Comparison of ENCODE assay signal across 14 mouse cellular contexts in the genomic region with DNA sequence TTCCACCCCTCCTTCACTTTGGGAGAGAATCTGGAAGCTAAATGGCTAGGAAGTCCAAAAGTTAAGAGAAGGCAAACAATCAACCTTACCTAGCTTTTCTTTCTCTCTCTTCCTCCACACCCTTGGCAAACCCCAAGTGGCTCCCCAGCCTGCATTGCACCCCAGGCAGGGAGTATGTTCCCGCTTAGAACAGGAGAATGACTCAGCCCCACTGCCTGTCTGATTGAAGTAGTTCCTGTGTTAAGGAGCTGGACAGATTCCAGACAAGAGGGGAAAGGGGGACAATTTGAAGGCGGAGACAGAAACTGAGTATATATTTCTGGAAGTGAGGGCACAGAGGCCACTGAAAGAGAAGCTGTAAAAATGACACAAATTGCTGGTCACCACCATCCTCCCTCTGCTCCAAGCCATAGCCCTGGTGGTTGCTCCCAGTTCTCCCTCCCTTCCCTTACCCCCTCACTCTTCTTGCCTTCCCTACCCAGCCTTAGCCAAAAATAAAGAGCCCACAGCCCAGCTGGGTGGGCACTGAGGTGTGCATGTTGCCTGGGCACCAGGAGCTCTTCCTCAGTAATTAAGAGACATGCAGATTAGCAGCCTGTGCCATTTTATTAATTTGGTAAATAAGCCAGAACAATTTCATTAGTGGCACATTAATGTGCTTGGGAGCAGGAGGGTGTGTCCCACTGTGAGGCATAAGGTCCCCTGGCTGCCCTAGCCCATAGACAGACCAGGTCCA. TPM values are rescaled to one million over a fixed set of nuclear protein-coding genes. Genes with fewer than 3 reads are reported as not detected.
DNase-seq lines count a peak whose midpoint lies in the region; ATAC-seq and TF ChIP-seq lines count a peak whose summit lies in the region.
"Had no signal": no experiment of that assay in that cellular context is flagged by ENCODE, and none has a peak within 500 bp of the region (broad histone marks: within the 10 kb centered on the region; RNA-seq: fewer than 3 reads in every experiment).

No protein-coding gene starts in this region.

- ATAC-seq in embryonic facial prominence, embryonic 14.5 days (ENCODE audit: low read depth), result no peak
- ATAC-seq in lung, embryonic 14.5 days (ENCODE audit: insufficient read depth), result no peak
- peak; percentile 79 for ATAC-seq in intestine, embryonic 16.5 days
- ATAC-seq in stomach, embryonic 14.5 days (ENCODE audit: insufficient number of reproducible peaks, insufficient read depth, low FRiP score, low read depth), result peak; percentile 81
- no peak for ATAC-seq in activated CD4-positive, CD25-positive, alpha-beta regulatory T cell, adult 4 months

- no peak overlapping the region for H3K27ac ChIP-seq in embryonic facial prominence, embryonic 14.5 days (replicated peaks; ENCODE audit: low read depth, low read length)
- H3K27ac ChIP-seq in embryonic facial prominence, embryonic 10.5 days (replicated peaks), result no peak overlapping the region
- H3K27ac ChIP-seq in lung, embryonic 14.5 days (ENCODE audit: low read depth), result no peak overlapping the region
- H3K27ac ChIP-seq in intestine, embryonic 16.5 days (ENCODE audit: low read length), result no peak overlapping the region
- peak overlapping the region; percentile 71; the same call in 1 of the 2 replicates for H3K27ac ChIP-seq in stomach, embryonic 14.5 days (ENCODE audit: low read length)
- H3K27ac ChIP-seq: gastrocnemius, adult 2 months; limb, embryonic 12.5 days; macrophage had no signal

- DNase-seq in embryonic facial prominence, embryonic 14.5 days (ENCODE audit: low spot score), result peak; percentile 73
- DNase-seq in embryonic facial prominence, embryonic 10.5 days (ENCODE audit: low spot score), result no peak
- peak; percentile 56 for DNase-seq in lung, embryonic 14.5 days
- DNase-seq in lung, postnatal 4 days, result no peak
- DNase-seq in frontal cortex, postnatal 36 days (ENCODE audit: low spot score in 2 of 2), result no peak
- DNase-seq: adrenal gland, postnatal 14 days; cerebellum, adult 9-11 months; gastrocnemius, adult 2 months; heart, postnatal 14 days had no signal

- H3K4me2 ChIP-seq in embryonic facial prominence, embryonic 14.5 days (ENCODE audit: low read depth, low read length), result no peak overlapping the region
- H3K4me2 ChIP-seq in lung, embryonic 14.5 days, result no peak overlapping the region
- no peak overlapping the region for H3K4me2 ChIP-seq in intestine, embryonic 16.5 days (ENCODE audit: low read depth, low read length)
- H3K4me2 ChIP-seq in stomach, embryonic 14.5 days (replicated peaks; ENCODE audit: low read depth, low read length), result no peak overlapping the region
- H3K4me2 ChIP-seq: limb, embryonic 12.5 days had no signal

- no peak overlapping the region for H3K4me3 ChIP-seq in embryonic facial prominence, embryonic 14.5 days (ENCODE audit: low read depth, low read length)
- H3K4me3 ChIP-seq in embryonic facial prominence, embryonic 10.5 days, result no peak overlapping the region
- H3K4me3 ChIP-seq in lung, embryonic 14.5 days (ENCODE audit: low read depth, low read length), result no peak overlapping the region
- no peak overlapping the region for H3K4me3 ChIP-seq in intestine, embryonic 16.5 days (ENCODE audit: low read length)
- H3K4me3 ChIP-seq in stomach, embryonic 14.5 days (ENCODE audit: low read depth, low read length), result no peak overlapping the region
- H3K4me3 ChIP-seq: gastrocnemius, adult 2 months; limb, embryonic 12.5 days had no signal

- peaks cover 16% of the 10 kb centered on the region; the same call in 1 of the 2 replicates for H3K4me1 ChIP-seq in embryonic facial prominence, embryonic 14.5 days (ENCODE audit: control insufficient read depth, insufficient read depth, low read length)
- H3K4me1 ChIP-seq in embryonic facial prominence, embryonic 10.5 days, result peaks cover 6% of the 10 kb centered on the region; the same call in 1 of the 2 replicates
- H3K4me1 ChIP-seq in lung, embryonic 14.5 days (ENCODE audit: insufficient read depth), result peaks cover 5% of the 10 kb centered on the region; the same call in 1 of the 2 replicates
- H3K4me1 ChIP-seq in intestine, embryonic 16.5 days (ENCODE audit: control insufficient read depth, insufficient read depth, low read length), result peaks cover 29% of the 10 kb centered on the region; the same call in 1 of the 2 replicates
- H3K4me1 ChIP-seq in stomach, embryonic 14.5 days (ENCODE audit: control insufficient read depth, insufficient read depth, low read length), result peaks cover 21% of the 10 kb centered on the region

- 38% methylated on average over 2 of the region's 2 CpGs for WGBS in embryonic facial prominence, embryonic 14.5 days
- 80% methylated on average over 2 of the region's 2 CpGs for WGBS in embryonic facial prominence, embryonic 10.5 days
- WGBS in lung, embryonic 14.5 days, result 19% methylated on average over 2 of the region's 2 CpGs
- 32% methylated on average over 2 of the region's 2 CpGs for WGBS in intestine, embryonic 16.5 days
- 11% methylated on average over 2 of the region's 2 CpGs for WGBS in stomach, embryonic 14.5 days

- no peaks in the 10 kb centered on the region for H3K27me3 ChIP-seq in embryonic facial prominence, embryonic 14.5 days (replicated peaks; ENCODE audit: control insufficient read depth, insufficient read depth, low read length)
- H3K27me3 ChIP-seq in embryonic facial prominence, embryonic 10.5 days (replicated peaks; ENCODE audit: low read depth, poor library complexity, severe bottlenecking), result no peaks in the 10 kb centered on the region
- H3K27me3 ChIP-seq in lung, embryonic 14.5 days (ENCODE audit: insufficient read depth, low read length), result no peaks in the 10 kb centered on the region
- H3K27me3 ChIP-seq in intestine, embryonic 16.5 days (replicated peaks; ENCODE audit: control insufficient read depth, insufficient read depth, low read length), result no peaks in the 10 kb centered on the region
- H3K27me3 ChIP-seq in stomach, embryonic 14.5 days (ENCODE audit: control insufficient read depth, insufficient read depth, low read length), result no peaks in the 10 kb centered on the region
- H3K27me3 ChIP-seq: limb, embryonic 12.5 days had no signal

- H3K9ac ChIP-seq in embryonic facial prominence, embryonic 14.5 days (ENCODE audit: low read depth, low read length), result no peak overlapping the region
- H3K9ac ChIP-seq in lung, embryonic 14.5 days, result no peak overlapping the region
- H3K9ac ChIP-seq in intestine, embryonic 16.5 days (ENCODE audit: low read depth, low read length), result no peak overlapping the region
- H3K9ac ChIP-seq in stomach, embryonic 14.5 days (replicated peaks; ENCODE audit: low read depth, low read length), result no peak overlapping the region
- H3K9ac ChIP-seq: limb, embryonic 12.5 days had no signal

- H3K9me3 ChIP-seq in embryonic facial prominence, embryonic 14.5 days (ENCODE audit: control insufficient read depth, low read length), result no peaks in the 10 kb centered on the region
- H3K9me3 ChIP-seq in embryonic facial prominence, embryonic 10.5 days, result no peaks in the 10 kb centered on the region
- H3K9me3 ChIP-seq in lung, embryonic 14.5 days (ENCODE audit: low read depth, low read length), result no peaks in the 10 kb centered on the region
- H3K9me3 ChIP-seq in intestine, embryonic 16.5 days (ENCODE audit: control insufficient read depth, low read length), result no peaks in the 10 kb centered on the region
- H3K9me3 ChIP-seq in stomach, embryonic 14.5 days (ENCODE audit: control insufficient read depth, low read depth, low read length), result no peaks in the 10 kb centered on the region
- H3K9me3 ChIP-seq: limb, embryonic 12.5 days had no signal

- no peaks in the 10 kb centered on the region for H3K36me3 ChIP-seq in embryonic facial prominence, embryonic 14.5 days (ENCODE audit: control insufficient read depth, insufficient read depth, low read length)
- H3K36me3 ChIP-seq in embryonic facial prominence, embryonic 10.5 days (replicated peaks), result peaks cover 4% of the 10 kb centered on the region; the same call in 1 of the 2 replicates
- H3K36me3 ChIP-seq in lung, embryonic 14.5 days (ENCODE audit: insufficient read depth), result no peaks in the 10 kb centered on the region
- no peaks in the 10 kb centered on the region for H3K36me3 ChIP-seq in intestine, embryonic 16.5 days (ENCODE audit: control insufficient read depth, insufficient read depth, low read length)
- no peaks in the 10 kb centered on the region for H3K36me3 ChIP-seq in stomach, embryonic 14.5 days (ENCODE audit: control insufficient read depth, insufficient read depth, low read length)
- H3K36me3 ChIP-seq: limb, embryonic 12.5 days had no signal

- no peak for TF ChIP-seq CTCF in lung, embryonic 14.5 days (IDR thresholded peaks at IDR 0.05; ENCODE audit: low read depth)

RNA-seq across cellular contexts. Expression of a gene that starts 36.1 kb away (rescaled TPM):
- 0.80 and 1.0 TPM in 2 replicates for polyA plus RNA-seq in embryonic facial prominence, embryonic 14.5 days (2014; fragmentation: Nextera tagmentation; extraction: Ambion mirVana)
- polyA plus RNA-seq in embryonic facial prominence, embryonic 10.5 days (2016; fragmentation: Nextera tagmentation; extraction: Ambion mirVana), result 0.79 and 0.98 TPM in 2 replicates
- polyA plus RNA-seq in lung, embryonic 14.5 days (2014; fragmentation: Nextera tagmentation; extraction: Ambion mirVana), result 0.47 and 0.63 TPM in 2 replicates
- 0.65 and 0.77 TPM in 2 replicates for polyA plus RNA-seq in intestine, embryonic 16.5 days (2015; fragmentation: Nextera tagmentation; extraction: Ambion mirVana)
- 0.32 and 0.87 TPM in 2 replicates for polyA plus RNA-seq in stomach, embryonic 14.5 days (2014; fragmentation: Nextera tagmentation; extraction: Ambion mirVana)
- polyA plus RNA-seq in activated CD4-positive, CD25-positive, alpha-beta regulatory T cell, adult 4 months (2017; shearing (Covaris generic)), result under 1 TPM; 0.37 to 0.42 TPM

Comparison
In these comparisons a context has a peak if more than half of its experiments do, and no peak if none do; other contexts are left out.
1. DNase-seq: peak in embryonic facial prominence, embryonic 14.5 days (single experiment) and lung, embryonic 14.5 days (single experiment); none in embryonic facial prominence, embryonic 10.5 days (single experiment), lung, postnatal 4 days (0 of 2) and frontal cortex, postnatal 36 days (0 of 2).
2. ATAC-seq: peak in intestine, embryonic 16.5 days (single experiment) and stomach, embryonic 14.5 days (single experiment); none in embryonic facial prominence, embryonic 14.5 days (single experiment), lung, embryonic 14.5 days (single experiment) and activated CD4-positive, CD25-positive, alpha-beta regulatory T cell, adult 4 months (single experiment).